Mouse (Mus musculus) intestine, postnatal 0 days (tissue): ENCODE measurements at regions not wholly inside any gene's neighbourhood (a gene's known extent, or its start where the extent isn't known, plus 50 kb on each side); places are given as distances from the start of the nearest gene placed in this dataset.

Experiments used
- ATAC-seq: fragments of 200-750 bp; cut with Nextera tagmentation; 2 replicates; pipeline ENCODE4 v1.8.0; 2017; ENCODE audit warnings: mild to moderate bottlenecking, moderate TSS enrichment, moderate library complexity
- H3K27ac ChIP-seq: fragments of 300-500 bp; sonication (generic); 2 replicates; pipeline ENCODE4 v1.5.1; 2014; ENCODE audit warnings: mild to moderate bottlenecking, low read depth, low read length, moderate library complexity
- H3K27me3 ChIP-seq: fragments of 300-500 bp; sonication (generic); replicated peaks from 2 replicates; pipeline ENCODE4 v1.6.1; 2014; ENCODE audit warnings: low read length, mixed read lengths; ENCODE audit not compliant: control insufficient read depth, insufficient read depth
- H3K36me3 ChIP-seq: fragments of 300-500 bp; sonication (generic); 2 replicates; pipeline ENCODE4 v1.6.1; 2014; ENCODE audit warnings: mild to moderate bottlenecking, moderate library complexity; ENCODE audit not compliant: control insufficient read depth, insufficient read depth
- H3K4me1 ChIP-seq: fragments of 300-500 bp; sonication (generic); replicated peaks from 2 replicates; pipeline ENCODE4 v1.6.1; 2014; ENCODE audit warnings: antibody characterized with exemption, low read length, mixed read lengths; ENCODE audit not compliant: control insufficient read depth, insufficient read depth
- H3K4me2 ChIP-seq: fragments of 300-500 bp; sonication (generic); replicated peaks from 2 replicates; pipeline ENCODE4 v1.6.1; 2014; ENCODE audit warnings: low read depth, mild to moderate bottlenecking, moderate library complexity
- H3K4me3 ChIP-seq: fragments of 300-500 bp; sonication (generic); 2 replicates; pipeline ENCODE4 v1.5.1; 2014; ENCODE audit warnings: low read depth, low read length
- H3K9ac ChIP-seq: fragments of 300-500 bp; sonication (generic); 2 replicates; pipeline ENCODE4 v1.6.1; 2014; ENCODE audit warnings: mild to moderate bottlenecking, low read depth, low read length
- H3K9me3 ChIP-seq: fragments of 300-500 bp; sonication (generic); 2 replicates; pipeline ENCODE4 v1.6.1; 2016; ENCODE audit warnings: mixed run types; ENCODE audit not compliant: control insufficient read depth
- CTCF ChIP-seq: sonication (generic); IDR thresholded peaks from 2 replicates; pipeline ENCODE4 v1.5.1; 2016; ENCODE audit warnings: low read depth, mild to moderate bottlenecking, control low read depth, antibody characterized with exemption, moderate library complexity
- WGBS: fragments of 180-500 bp; shearing (Covaris S2); extraction: QIAGEN DNeasy Blood & Tissue Kit; methylation state at CpG from one replicate; pipeline ENCODE4 v1.1.7; 2014; 5-methylcytosine and 5-hydroxymethylcytosine counted together

DNA sequence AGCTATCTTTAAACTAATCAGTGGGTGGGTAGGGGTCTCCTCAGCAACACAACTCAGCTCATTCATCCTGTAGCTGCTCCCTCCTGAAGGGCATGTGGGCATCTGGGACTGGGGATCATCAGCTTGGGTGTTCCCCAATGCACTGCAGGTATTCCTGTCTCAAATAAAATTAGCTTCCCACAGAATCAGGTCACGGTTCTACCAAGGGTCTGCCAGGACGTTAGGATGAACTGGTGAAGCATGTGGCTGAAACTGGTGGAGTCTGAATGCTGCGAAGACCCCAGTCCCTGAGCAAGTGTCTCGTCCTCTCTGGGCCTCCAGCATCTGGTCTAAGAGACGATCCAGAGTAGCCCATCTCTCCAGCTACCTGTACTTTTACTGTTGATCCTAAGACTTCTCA lies 74.1 kb upstream of the Calm2 start:
- no peak overlapping the region for H3K9ac ChIP-seq
- H3K4me1 ChIP-seq: peaks cover 6% of the 10 kb centered on the region
- H3K9me3 ChIP-seq: no peaks in the 10 kb centered on the region
- no peaks in the 10 kb centered on the region for H3K27me3 ChIP-seq
- no peak for ATAC-seq
- no peak overlapping the region for H3K4me2 ChIP-seq
- no peak overlapping the region for H3K4me3 ChIP-seq
- TF ChIP-seq CTCF: no peak
- no peak overlapping the region for H3K27ac ChIP-seq
- WGBS: 93% methylated on average over 5 of the region's 5 CpGs
- no peaks in the 10 kb centered on the region for H3K36me3 ChIP-seq

DNA sequence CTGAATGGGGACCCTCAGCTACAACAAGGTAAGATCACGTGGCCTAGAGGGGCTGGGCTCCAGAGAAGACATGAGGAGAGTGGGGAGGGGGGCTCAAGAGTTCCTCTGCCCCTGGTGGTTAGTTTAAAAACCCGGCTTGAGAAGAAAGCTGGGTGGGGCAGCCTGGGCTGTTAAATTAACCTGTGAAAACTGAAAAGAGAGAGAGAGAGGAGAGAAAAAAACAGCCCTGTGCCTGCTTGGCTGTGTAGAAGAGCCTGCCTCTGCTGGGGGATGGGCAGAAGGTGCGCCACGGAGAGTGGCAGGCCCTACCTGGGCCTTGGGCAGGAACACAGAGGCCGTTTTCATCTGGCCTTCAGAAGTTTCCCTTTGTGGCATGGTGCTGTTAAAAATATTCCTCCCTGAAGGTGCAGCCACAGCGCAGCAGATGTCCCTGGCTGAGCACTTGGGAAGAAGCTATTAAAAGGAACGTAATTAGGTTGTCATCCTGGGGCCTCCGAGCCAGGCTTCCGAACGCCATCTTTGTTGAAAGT lies 75.0 kb upstream of the Calm2 start:
- no peak for TF ChIP-seq CTCF
- Histone ChIP-seq H3K4me1 (peaks cover 6% of the 10 kb centered on the region), H3K27ac (no peak overlapping the region), H3K4me3 (no peak overlapping the region), H3K36me3 (no peaks in the 10 kb centered on the region), H3K4me2 (no peak overlapping the region), H3K27me3 (no peaks in the 10 kb centered on the region), H3K9me3 (no peaks in the 10 kb centered on the region), H3K9ac (no peak overlapping the region)
- 36% methylated on average over 10 of the region's 10 CpGs for WGBS
- ATAC-seq: no peak

DNA sequence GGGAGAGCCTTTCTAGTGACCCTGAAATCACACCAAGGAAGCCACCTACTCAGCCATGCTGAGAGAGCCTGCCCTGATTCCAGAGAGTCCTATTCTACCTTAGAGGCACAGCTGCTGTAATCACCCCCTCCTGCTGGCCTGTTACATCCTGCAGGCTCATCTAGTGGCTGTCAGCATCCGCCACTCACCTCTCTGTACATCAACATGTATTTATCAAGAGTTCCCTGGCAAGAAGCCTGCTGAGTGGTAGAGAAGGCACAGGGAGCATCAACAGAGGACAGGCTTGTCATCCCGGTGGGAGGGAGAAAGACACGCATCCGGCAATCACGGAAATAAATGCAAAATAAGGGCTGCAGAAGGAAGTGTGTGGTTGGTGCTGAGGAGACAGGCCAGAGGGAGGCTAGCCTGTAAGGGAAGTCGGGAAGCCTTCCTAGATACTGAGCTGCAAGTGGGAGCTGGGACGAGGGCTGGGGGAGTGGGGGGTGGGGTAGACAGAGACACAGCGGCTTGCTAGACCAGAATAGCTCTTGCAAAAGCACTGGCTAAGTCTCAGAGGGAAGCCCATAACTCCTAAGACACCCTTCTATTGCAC lies 75.9 kb upstream of the Calm2 start:
- Histone ChIP-seq H3K9me3 (no peaks in the 10 kb centered on the region), H3K27me3 (no peaks in the 10 kb centered on the region), H3K4me3 (no peak overlapping the region), H3K4me1 (peaks cover 4% of the 10 kb centered on the region), H3K9ac (no peak overlapping the region), H3K4me2 (no peak overlapping the region), H3K36me3 (no peaks in the 10 kb centered on the region), H3K27ac (no peak overlapping the region; the same call in 1 of the 2 replicates)
- TF ChIP-seq CTCF: peak; percentile 28; the same call in 1 of the 2 replicates
- WGBS: 29% methylated on average over 8 of the region's 8 CpGs
- ATAC-seq: no peak

DNA sequence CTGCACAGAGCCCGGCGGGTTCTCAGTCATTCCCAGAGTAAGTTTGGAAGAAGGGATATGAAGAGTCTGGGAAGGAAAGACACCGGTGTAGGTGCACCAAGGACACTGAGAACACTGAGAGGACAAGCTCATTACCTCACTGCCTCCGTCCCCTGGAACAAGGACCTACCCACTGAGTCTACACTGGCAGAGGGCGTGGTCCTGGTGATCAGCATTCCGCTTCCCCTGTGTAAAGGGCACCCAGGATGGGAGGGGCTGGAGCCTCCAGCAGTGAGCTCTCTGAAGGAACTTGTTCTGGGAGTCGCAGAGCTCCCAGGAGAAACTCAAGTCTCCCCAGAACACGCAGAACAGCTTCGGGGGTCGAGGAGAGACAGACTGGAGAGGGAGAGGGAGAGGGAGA lies 76.9 kb upstream of the Calm2 start:
- no peak overlapping the region for H3K4me3 ChIP-seq
- ATAC-seq: peak; percentile 91
- no peak for TF ChIP-seq CTCF
- 25% methylated on average over 10 of the region's 10 CpGs for WGBS
- 0 out of 2 replicates have a peak overlapping the region, but pooled peaks have one; percentile 2 for H3K4me2 ChIP-seq
- H3K27me3 ChIP-seq: no peaks in the 10 kb centered on the region
- no peak overlapping the region for H3K27ac ChIP-seq
- H3K36me3 ChIP-seq: no peaks in the 10 kb centered on the region
- H3K4me1 ChIP-seq: peaks cover 4% of the 10 kb centered on the region
- no peak overlapping the region for H3K9ac ChIP-seq
- H3K9me3 ChIP-seq: no peaks in the 10 kb centered on the region

DNA sequence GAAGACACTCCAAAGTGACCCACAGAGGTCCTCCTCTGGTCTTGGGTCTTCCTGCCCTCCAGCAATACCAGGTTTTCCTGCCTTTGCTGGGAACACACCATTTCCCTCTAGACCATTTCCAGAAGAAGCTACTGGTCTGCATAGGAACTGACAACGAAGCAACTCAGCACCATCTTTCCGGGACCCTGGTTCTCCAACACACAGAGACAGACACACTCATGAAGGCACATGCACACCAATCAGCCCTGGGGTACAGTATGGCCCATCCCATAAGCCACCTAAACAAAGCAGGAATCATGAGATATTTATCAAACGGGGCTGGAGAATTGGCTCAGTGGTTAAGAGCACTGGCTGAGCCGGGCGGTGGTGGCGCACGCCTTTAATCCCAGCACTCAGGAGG lies 80.4 kb upstream of the Calm2 start:
- H3K4me3 ChIP-seq: no peak overlapping the region
- H3K9me3 ChIP-seq: no peaks in the 10 kb centered on the region
- H3K27me3 ChIP-seq: no peaks in the 10 kb centered on the region
- H3K4me2 ChIP-seq: no peak overlapping the region
- TF ChIP-seq CTCF: no peak
- H3K9ac ChIP-seq: no peak overlapping the region
- peaks cover 12% of the 10 kb centered on the region for H3K4me1 ChIP-seq
- 94% methylated on average over 7 of the region's 7 CpGs for WGBS
- no peak overlapping the region for H3K27ac ChIP-seq
- no peak for ATAC-seq
- no peaks in the 10 kb centered on the region for H3K36me3 ChIP-seq

DNA sequence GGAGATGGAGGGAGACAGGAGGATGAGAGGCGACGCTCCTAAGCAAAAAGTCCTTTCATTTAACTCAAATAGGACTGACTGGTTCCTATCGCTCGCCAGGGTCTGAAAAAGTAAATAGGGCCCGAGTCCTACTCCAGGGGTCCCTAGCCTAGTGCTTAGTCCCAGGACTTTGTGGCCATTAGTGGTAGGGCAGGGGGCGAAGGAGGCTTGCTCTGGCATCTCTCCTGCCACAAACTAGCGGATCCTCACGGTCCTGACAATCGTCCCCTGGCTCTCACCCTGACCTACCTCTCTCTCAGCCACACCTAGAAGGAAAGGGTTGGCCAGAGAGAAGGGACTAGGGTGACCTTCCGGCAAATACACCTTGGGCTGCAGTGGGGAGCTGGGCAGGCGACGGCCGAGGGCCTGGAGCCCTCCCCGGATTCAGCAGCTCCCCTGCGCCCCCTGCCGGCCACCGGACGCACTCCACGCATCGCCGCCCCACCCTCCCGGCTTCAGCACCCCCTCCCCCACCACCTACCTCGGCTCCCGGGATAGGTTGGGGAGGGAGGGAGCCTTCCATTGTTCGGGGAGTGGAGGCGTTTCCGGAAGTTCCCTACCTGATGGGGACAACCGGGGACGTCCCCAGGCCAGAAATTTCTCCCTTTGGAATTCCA lies 83.6 kb upstream of the Calm2 start:
- Histone ChIP-seq H3K9ac (no peak overlapping the region), H3K36me3 (no peaks in the 10 kb centered on the region), H3K4me2 (peak overlapping the region; percentile 59), H3K27ac (peak overlapping the region; percentile 77), H3K4me1 (peaks cover 9% of the 10 kb centered on the region; the same call in 1 of the 2 replicates), H3K27me3 (no peaks in the 10 kb centered on the region), H3K4me3 (peak overlapping the region; percentile 21), H3K9me3 (no peaks in the 10 kb centered on the region)
- ATAC-seq: peak; percentile 83
- TF ChIP-seq CTCF: peak; percentile 88
- WGBS: 15% methylated on average over 29 of the region's 29 CpGs
